Mouse (Mus musculus) forebrain, embryonic 13.5 days (tissue): ENCODE measurements around the gene Maml3. TPM values are rescaled to one million over a fixed set of nuclear protein-coding genes. Genes with fewer than 3 reads are reported as not detected.
A peak's percentile ranks its signal among the peaks of the same experiment; 100 is the strongest.

ENCODE experiments used
- ATAC-seq: fragments of 200-750 bp; cut with Nextera tagmentation; 2 replicates; pipeline ENCODE4 v1.8.0; 2017
- H3K27ac ChIP-seq: fragments of 300-500 bp; sonication (generic); 2 replicates; pipeline ENCODE4 v1.5.1; 2015; ENCODE audit warnings: inconsistent platforms, mild to moderate bottlenecking, moderate library complexity
- H3K27me3 ChIP-seq: fragments of 300-500 bp; sonication (generic); 2 replicates; pipeline ENCODE4 v1.6.1; 2015; ENCODE audit warnings: mild to moderate bottlenecking, inconsistent platforms
- H3K36me3 ChIP-seq: fragments of 300-500 bp; sonication (generic); 2 replicates; pipeline ENCODE4 v1.6.1; 2015; ENCODE audit warnings: mild to moderate bottlenecking, inconsistent platforms; ENCODE audit not compliant: poor library complexity, severe bottlenecking
- H3K4me1 ChIP-seq: fragments of 300-500 bp; sonication (generic); 2 replicates; pipeline ENCODE4 v1.6.1; 2015; ENCODE audit warnings: inconsistent platforms
- H3K4me2 ChIP-seq: fragments of 300-500 bp; sonication (generic); 2 replicates; pipeline ENCODE4 v1.6.1; 2015; ENCODE audit warnings: inconsistent platforms, mild to moderate bottlenecking, moderate library complexity
- H3K4me3 ChIP-seq: fragments of 300-500 bp; sonication (generic); 2 replicates; pipeline ENCODE4 v1.5.1; 2015; ENCODE audit warnings: mild to moderate bottlenecking, inconsistent platforms
- H3K9ac ChIP-seq: fragments of 300-500 bp; sonication (generic); 2 replicates; pipeline ENCODE4 v1.6.1; 2015; ENCODE audit warnings: mild to moderate bottlenecking, inconsistent platforms
- H3K9me3 ChIP-seq: fragments of 300-500 bp; sonication (generic); replicated peaks from 2 replicates; pipeline ENCODE4 v1.6.1; 2016; ENCODE audit warnings: inconsistent platforms
- WGBS: fragments of 180-500 bp; shearing (Covaris S2); methylation state at CpG from one replicate; pipeline ENCODE4 v1.1.7; 2015; 5-methylcytosine and 5-hydroxymethylcytosine counted together
- polyA plus RNA-seq: library from polyadenylated mRNA; unstranded; fragments of >200 nt; fragmentation: Nextera tagmentation; extraction: Ambion mirVana; gene quantifications from 2 replicates; pipeline ENCODE4 v1.2.1, GENCODE M21; 2015

The Maml3 gene
- polyA plus RNA-seq, 1 experiment from 2014 or later, result 5.4 TPM

DNA sequence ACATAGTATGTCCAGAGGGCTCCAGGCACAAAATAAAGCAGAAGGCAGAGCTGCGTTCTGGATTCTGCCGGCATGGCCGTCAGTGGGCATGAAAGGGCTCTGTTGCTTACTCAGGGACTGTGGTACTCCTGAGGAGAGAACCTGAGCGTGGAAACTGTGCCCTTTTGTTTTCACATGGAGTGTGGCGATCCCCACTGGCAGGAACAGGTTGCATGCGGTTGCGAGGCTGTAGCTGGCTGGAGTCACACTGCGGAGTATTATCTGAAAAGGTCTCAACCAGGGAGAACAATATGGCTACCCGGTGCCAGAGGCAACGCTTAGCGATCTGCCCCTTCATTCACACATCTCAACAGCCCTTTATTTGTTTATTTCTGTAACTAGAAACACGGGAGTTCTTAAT is 353.4 kb downstream of the Maml3 start:
- Histone ChIP-seq H3K9ac (no peak overlapping the region), H3K4me3 (no peak overlapping the region), H3K27me3 (no peaks in the 10 kb centered on the region), H3K9me3 (0 out of 2 replicates have a peak, but pooled peaks cover 3% of the 10 kb centered on the region), H3K27ac (no peak overlapping the region; the same call in 1 of the 2 replicates), H3K4me1 (peaks cover 46% of the 10 kb centered on the region), H3K4me2 (no peak overlapping the region), H3K36me3 (0 out of 2 replicates have a peak, but pooled peaks cover 3% of the 10 kb centered on the region)
- WGBS, result 61% methylated on average over 12 of the region's 12 CpGs
- no peak for ATAC-seq

GRCm38 (mm10) chr3:51749812-51750481 is 354.9 kb downstream of the Maml3 start:
- H3K4me3 ChIP-seq, result no peak overlapping the region
- peak; percentile 56 for ATAC-seq
- WGBS, result 45% methylated on average over 8 of the region's 8 CpGs

GRCm38 (mm10) chr3:51749421-51749811 is 355.5 kb downstream of the Maml3 start:
- 26% methylated on average over 7 of the region's 7 CpGs for WGBS

More at GRCm38 (mm10) chr3:51749812-51750481, 354.9 kb downstream of the Maml3 start:
- Histone ChIP-seq H3K4me1 (peaks cover 41% of the 10 kb centered on the region), H3K27me3 (no peaks in the 10 kb centered on the region), H3K9ac (peak overlapping the region; percentile 40; the same call in 1 of the 2 replicates), H3K9me3 (0 out of 2 replicates have a peak, but pooled peaks cover 3% of the 10 kb centered on the region), H3K4me2 (no peak overlapping the region; the same call in 1 of the 2 replicates), H3K27ac (peak overlapping the region; percentile 92), H3K36me3 (0 out of 2 replicates have a peak, but pooled peaks cover 3% of the 10 kb centered on the region)

GRCm38 (mm10) chr3:51748436-51749376 is 356.2 kb downstream of the Maml3 start:
- Histone ChIP-seq H3K4me1 (peaks cover 41% of the 10 kb centered on the region), H3K4me2 (no peak overlapping the region)
- WGBS, result 75% methylated on average over 17 of the region's 17 CpGs

More at GRCm38 (mm10) chr3:51749421-51749811, 355.5 kb downstream of the Maml3 start:
- Histone ChIP-seq H3K9me3 (0 out of 2 replicates have a peak, but pooled peaks cover 3% of the 10 kb centered on the region), H3K27ac (peak overlapping the region; percentile 92), H3K4me3 (no peak overlapping the region), H3K36me3 (0 out of 2 replicates have a peak, but pooled peaks cover 3% of the 10 kb centered on the region), H3K9ac (peak overlapping the region; percentile 40), H3K27me3 (no peaks in the 10 kb centered on the region), H3K4me1 (peaks cover 41% of the 10 kb centered on the region), H3K4me2 (no peak overlapping the region; the same call in 1 of the 2 replicates)
- ATAC-seq, result peak; percentile 67

DNA sequence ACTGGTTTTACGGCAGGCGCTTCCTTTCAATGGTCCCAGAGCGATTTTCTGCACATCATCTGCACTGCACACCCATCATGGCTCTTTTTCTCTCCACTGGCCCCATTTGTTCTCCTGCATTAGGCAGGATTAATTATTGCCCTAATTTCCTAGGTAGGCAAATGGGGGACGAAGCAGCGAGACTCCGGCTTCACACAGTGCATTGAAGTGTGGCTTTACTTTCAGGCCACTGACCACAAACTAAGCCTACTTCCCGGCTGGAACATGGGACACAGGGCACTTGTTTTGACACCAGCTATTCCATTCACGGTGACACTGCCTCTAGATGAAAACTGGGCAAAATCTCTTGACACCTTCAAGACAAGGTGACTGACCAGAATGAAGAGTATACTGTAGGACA is 358.1 kb downstream of the Maml3 start:
- no peak overlapping the region for H3K9ac ChIP-seq
- 44% methylated on average over 8 of the region's 8 CpGs for WGBS
- H3K36me3 ChIP-seq, result 0 out of 2 replicates have a peak, but pooled peaks cover 3% of the 10 kb centered on the region
- H3K4me2 ChIP-seq, result no peak overlapping the region
- peaks cover 45% of the 10 kb centered on the region for H3K4me1 ChIP-seq
- H3K9me3 ChIP-seq, result 0 out of 2 replicates have a peak, but pooled peaks cover 3% of the 10 kb centered on the region
- no peak for ATAC-seq
- no peak overlapping the region for H3K27ac ChIP-seq
- no peak overlapping the region for H3K4me3 ChIP-seq
- H3K27me3 ChIP-seq, result no peaks in the 10 kb centered on the region

More at GRCm38 (mm10) chr3:51748436-51749376, 356.2 kb downstream of the Maml3 start:
- peak overlapping the region; percentile 40; the same call in 1 of the 2 replicates for H3K9ac ChIP-seq
- H3K27me3 ChIP-seq, result no peaks in the 10 kb centered on the region
- H3K27ac ChIP-seq, result peak overlapping the region; percentile 92
- H3K36me3 ChIP-seq, result 0 out of 2 replicates have a peak, but pooled peaks cover 3% of the 10 kb centered on the region
- 0 out of 2 replicates have a peak, but pooled peaks cover 3% of the 10 kb centered on the region for H3K9me3 ChIP-seq
- H3K4me3 ChIP-seq, result no peak overlapping the region
- ATAC-seq, result peak; percentile 1

DNA sequence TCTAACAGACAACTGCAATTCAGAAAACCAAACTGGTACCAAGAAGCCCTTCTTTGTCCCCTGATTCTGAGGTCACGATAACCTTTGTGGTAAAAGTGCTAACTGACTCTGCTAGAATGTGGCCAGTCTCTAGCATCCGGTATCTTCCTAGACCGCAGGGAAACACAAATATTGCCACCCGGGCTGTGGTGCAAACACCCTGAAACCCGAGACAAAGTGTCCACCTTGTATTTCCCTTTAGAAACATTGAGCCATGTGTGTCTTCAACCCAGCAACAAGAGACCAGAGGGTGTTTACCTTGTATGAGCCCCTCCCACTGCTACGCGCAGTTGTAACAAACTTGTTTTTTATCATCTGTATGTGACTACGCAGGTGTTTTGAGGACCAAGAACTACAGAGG is 359.7 kb downstream of the Maml3 start:
- H3K4me1 ChIP-seq, result peaks cover 38% of the 10 kb centered on the region
- H3K27me3 ChIP-seq, result no peaks in the 10 kb centered on the region
- no peak overlapping the region for H3K9ac ChIP-seq
- no peak overlapping the region for H3K4me2 ChIP-seq
- 93% methylated on average over 8 of the region's 8 CpGs for WGBS
- 0 out of 2 replicates have a peak, but pooled peaks cover 3% of the 10 kb centered on the region for H3K36me3 ChIP-seq
- H3K4me3 ChIP-seq, result no peak overlapping the region
- no peak overlapping the region for H3K27ac ChIP-seq
- no peak for ATAC-seq
- 0 out of 2 replicates have a peak, but pooled peaks cover 3% of the 10 kb centered on the region for H3K9me3 ChIP-seq

DNA sequence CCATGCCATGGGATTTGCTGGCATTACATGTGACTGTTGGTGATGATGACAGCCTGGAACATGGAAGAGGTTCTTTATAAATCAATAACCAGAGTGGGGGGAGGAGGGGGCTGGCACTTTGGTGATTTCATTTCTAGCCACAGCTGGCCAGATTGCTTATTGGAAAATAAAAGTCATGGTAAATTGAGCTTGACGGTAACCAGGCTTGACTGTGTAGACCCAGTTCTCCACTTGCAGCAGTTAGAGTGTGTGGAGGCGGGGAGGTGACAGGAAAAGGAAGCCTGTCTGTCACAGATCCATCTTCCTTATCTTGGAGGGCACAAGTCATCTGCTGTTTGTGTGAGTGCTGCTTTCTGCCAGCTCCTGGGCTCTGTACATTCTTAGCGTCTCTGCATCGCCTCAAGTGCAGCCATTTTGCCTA is 360.5 kb downstream of the Maml3 start:
- H3K9me3 ChIP-seq, result 0 out of 2 replicates have a peak, but pooled peaks cover 3% of the 10 kb centered on the region
- 0 out of 2 replicates have a peak, but pooled peaks cover 3% of the 10 kb centered on the region for H3K36me3 ChIP-seq
- H3K4me1 ChIP-seq, result peaks cover 33% of the 10 kb centered on the region
- peak overlapping the region; percentile 19; the same call in 1 of the 2 replicates for H3K27ac ChIP-seq
- no peak overlapping the region for H3K9ac ChIP-seq
- no peaks in the 10 kb centered on the region for H3K27me3 ChIP-seq
- ATAC-seq, result no peak
- WGBS, result 92% methylated on average over 4 of the region's 4 CpGs
- no peak overlapping the region for H3K4me3 ChIP-seq
- H3K4me2 ChIP-seq, result no peak overlapping the region

DNA sequence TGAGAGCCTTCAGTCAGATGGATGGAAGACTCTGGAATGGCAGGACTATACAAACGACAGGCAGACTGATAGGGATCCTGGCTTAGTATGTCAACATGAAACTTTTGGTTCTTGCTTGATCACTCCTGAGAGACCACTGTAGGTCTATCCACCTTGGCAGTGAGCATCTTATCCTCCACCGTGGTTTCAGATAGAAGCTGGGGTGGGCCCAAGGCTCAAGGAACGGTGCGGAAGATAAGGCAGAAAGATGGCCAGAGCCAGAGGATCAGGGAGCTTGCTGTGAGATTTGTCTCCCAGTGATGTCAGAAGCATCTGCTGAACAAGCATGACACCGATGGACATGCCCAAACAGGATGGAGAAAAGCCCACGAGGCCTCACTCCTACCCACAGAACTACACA is 362.5 kb downstream of the Maml3 start:
- no peak overlapping the region for H3K4me3 ChIP-seq
- WGBS, result 94% methylated on average over 6 of the region's 6 CpGs
- H3K4me1 ChIP-seq, result peaks cover 31% of the 10 kb centered on the region
- H3K27ac ChIP-seq, result no peak overlapping the region
- H3K36me3 ChIP-seq, result no peaks in the 10 kb centered on the region
- no peaks in the 10 kb centered on the region for H3K27me3 ChIP-seq
- H3K9me3 ChIP-seq, result no peaks in the 10 kb centered on the region
- ATAC-seq, result no peak
- no peak overlapping the region for H3K9ac ChIP-seq
- H3K4me2 ChIP-seq, result no peak overlapping the region

DNA sequence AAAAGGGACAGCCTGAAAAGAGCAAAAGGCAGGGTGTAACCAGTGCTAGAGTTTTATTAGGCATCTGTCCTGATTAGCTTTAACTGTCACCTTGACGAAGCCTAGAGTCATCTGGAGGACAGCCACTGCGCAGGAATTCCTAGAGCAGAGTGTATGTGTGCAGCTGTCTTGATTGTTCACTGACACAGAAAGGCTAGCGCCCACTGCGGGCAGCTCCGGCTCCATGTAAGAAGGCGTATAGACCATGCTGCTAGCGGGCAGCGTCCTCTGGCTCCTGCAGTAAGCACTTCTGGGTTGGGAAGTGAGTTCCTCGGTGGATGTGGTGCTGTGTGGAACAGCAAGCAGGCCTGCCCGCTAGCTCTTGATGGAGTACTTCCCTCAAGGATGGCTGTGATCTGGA is 363.1 kb downstream of the Maml3 start:
- peaks cover 26% of the 10 kb centered on the region for H3K4me1 ChIP-seq
- no peak overlapping the region for H3K27ac ChIP-seq
- H3K27me3 ChIP-seq, result no peaks in the 10 kb centered on the region
- no peak for ATAC-seq
- no peak overlapping the region for H3K4me3 ChIP-seq
- H3K9ac ChIP-seq, result no peak overlapping the region
- H3K9me3 ChIP-seq, result no peaks in the 10 kb centered on the region
- WGBS, result 74% methylated on average over 10 of the region's 10 CpGs
- H3K4me2 ChIP-seq, result no peak overlapping the region
- H3K36me3 ChIP-seq, result no peaks in the 10 kb centered on the region

- peak overlapping the region; percentile 79 for H3K27ac ChIP-seq
- H3K9ac ChIP-seq, result no peak overlapping the region
- no peak for ATAC-seq
- no peaks in the 10 kb centered on the region for H3K36me3 ChIP-seq
- H3K4me3 ChIP-seq, result no peak overlapping the region
- H3K4me2 ChIP-seq, result no peak overlapping the region
- H3K4me1 ChIP-seq, result peaks cover 22% of the 10 kb centered on the region
- no peaks in the 10 kb centered on the region for H3K27me3 ChIP-seq
- no peaks in the 10 kb centered on the region for H3K9me3 ChIP-seq
These were observed 365.1 kb downstream of the Maml3 start for GRCm38 (mm10) chr3:51739835-51740112.

- H3K4me3 ChIP-seq, result no peak overlapping the region
- H3K36me3 ChIP-seq, result no peaks in the 10 kb centered on the region
- peak overlapping the region; percentile 79 for H3K27ac ChIP-seq
- WGBS, result 6% methylated on average over 12 of the region's 12 CpGs
- H3K27me3 ChIP-seq, result no peaks in the 10 kb centered on the region
- no peaks in the 10 kb centered on the region for H3K9me3 ChIP-seq
- peak; percentile 86; the same call in 1 of the 2 replicates for ATAC-seq
- peaks cover 22% of the 10 kb centered on the region for H3K4me1 ChIP-seq
- peak overlapping the region; percentile 43; the same call in 1 of the 2 replicates for H3K9ac ChIP-seq
- peak overlapping the region; percentile 32 for H3K4me2 ChIP-seq
These were observed 365.6 kb downstream of the Maml3 start for GRCm38 (mm10) chr3:51739049-51739834.
